Mouse (Mus musculus) CD4-positive, CD25-positive, alpha-beta regulatory T cell, adult 4 months (primary cell): ENCODE results near the gene Parvg. TPM values are rescaled to one million over a fixed set of nuclear protein-coding genes. Genes with fewer than 3 reads are reported as not detected.

Experiments
- ATAC-seq: one replicate; pipeline ENCODE4 v1.8.0; 2017
- polyA plus RNA-seq, 2 experiments: library from polyadenylated mRNA; unstranded; fragments of 100-300 nt; shearing (Covaris generic); gene quantifications; one replicate each; pipeline ENCODE4 v1.2.1; 2017

Parvg gene
- polyA plus RNA-seq, 2 experiments from 2014 or later, result 76.0 to 134 TPM

DNA sequence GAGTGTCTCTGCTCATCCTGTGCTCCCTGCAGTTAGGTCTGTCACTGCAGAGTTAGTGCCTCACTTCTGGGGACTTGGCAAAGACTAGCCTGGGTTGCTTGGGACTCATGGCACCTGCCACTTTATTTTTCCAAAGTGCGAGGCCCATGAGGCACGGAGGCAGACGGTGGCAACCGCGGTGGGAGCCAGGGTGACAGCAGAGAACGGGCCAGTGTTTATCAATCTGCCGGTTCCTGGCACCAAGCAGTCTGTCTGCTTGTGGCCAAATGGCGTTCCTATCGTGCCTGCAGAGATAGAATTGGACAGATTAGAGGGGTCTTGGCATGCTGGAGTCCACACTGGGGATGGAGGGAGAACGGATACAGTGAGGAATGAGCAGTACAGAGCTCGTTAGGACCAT lies 13.6 kb upstream of the Parvg start:
- ATAC-seq, result no peak

DNA sequence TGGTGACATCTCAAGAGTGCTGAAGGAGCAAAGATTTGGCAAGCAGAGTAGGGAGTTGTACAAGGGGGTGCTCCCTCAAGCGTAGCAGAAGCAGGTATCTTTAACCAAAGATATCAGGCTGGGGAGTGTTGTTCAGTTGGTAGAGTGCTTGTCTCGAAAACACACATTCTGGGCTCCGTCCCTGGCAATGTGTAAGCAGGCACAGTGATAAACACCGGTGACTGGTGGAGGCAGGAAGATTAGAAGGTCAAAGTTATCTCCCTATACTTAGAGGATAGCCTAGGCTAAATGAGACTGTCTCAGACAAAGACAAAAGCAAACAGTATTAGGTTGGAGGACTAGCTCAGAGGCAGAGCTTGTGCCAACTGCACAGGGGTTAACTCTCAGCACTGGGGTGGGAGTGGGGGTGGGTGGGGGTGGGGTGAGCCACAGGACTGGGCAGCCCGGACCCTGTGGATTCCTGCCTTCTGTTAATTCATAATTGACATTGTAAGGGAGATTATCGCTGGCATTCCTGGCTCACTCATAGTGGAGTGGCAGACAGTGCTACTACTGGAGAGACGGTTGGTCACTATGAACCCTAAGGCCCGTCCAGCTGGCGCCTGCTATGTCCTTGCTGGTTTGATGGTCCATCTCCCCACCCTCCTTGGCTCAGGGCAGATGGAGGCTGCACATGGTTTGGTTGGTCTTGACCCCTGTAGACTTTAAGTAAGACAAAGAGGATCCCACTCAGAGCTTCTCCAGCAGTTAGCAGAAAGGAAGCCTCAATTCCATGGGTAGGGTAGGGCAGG lies 12.3 kb upstream of the Parvg start:
- ATAC-seq, result no peak

DNA sequence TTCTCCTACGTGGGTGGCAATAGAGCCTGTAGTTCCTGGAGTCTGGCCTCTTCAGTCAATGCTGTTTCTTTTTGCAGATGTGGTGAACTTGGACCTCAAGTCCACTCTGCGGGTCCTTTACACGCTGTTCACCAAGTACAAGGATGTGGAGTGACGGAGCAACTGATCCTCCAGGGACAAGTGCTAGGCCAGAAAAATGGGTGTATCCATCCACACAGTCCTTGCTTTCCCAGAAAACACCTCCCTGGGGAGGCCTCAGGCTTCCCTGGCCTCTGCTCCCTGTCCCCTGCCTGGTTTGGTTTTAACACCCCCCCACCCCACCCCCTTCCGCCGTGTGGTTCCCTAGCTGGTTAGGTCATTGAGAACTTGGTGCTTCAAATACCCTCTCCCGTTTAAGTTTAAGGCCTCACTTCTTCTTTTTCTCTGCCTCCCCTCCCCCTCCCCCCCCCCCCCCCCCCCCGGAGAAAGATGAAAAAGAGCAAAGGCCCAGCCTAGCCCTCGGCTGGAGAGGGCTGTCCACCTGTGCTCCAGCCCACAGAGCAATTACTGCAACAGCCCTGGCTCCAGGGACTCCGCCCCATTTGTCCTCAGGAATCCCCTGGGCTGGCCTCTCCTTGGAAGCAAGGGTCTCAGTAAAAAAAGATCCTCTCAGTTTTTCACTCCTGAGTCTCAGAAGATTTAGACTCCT lies 10.8 kb upstream of the Parvg start:
- no peak for ATAC-seq

DNA sequence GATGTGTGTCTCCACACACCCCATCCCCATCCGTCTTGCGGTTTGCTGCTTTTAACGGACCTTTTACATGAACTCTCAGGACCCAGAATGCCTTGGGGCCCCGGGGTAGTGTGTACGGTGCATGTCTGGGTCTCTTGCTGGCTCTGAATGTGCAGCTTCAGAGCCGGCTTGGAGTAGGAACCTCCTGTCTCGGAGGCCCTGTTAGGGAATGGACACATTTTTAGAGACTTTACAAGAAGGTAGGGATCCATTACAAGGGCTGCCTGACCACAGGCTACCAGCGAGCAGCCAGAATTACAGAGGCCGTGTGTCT lies 10.3 kb upstream of the Parvg start:
- ATAC-seq, result peak; percentile 95

DNA sequence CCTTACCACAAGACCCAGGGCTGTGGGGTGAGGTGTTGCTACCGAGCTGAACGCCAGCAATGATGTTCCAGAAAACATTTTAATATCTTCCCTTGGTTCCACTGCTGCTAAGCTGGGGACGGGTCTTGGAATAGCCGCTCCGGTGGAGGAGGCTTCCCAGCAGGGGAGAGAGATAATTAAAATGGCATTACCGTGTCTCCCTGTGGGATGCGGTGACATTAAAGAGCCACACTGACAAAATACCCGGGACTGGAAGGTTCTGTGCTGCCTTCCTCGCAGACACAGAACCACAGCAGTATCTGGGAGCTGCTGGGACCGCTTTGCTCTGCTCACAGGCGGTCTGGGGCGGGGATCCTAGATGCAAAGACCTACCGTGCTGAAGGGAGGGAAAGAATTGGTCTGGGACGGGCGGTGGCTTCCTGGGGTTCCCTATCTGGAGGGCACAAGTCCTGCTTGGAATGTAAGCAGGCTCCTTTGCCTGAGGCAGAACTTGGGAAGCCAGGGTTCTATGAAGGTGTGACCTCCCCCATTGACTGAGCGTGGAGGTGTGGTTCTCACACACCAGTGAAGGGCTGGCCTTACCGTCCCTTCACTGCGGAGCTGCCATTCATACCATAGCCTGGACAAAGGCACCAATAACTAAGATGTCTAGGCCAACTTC lies 9.3 kb upstream of the Parvg start:
- ATAC-seq, result no peak

DNA sequence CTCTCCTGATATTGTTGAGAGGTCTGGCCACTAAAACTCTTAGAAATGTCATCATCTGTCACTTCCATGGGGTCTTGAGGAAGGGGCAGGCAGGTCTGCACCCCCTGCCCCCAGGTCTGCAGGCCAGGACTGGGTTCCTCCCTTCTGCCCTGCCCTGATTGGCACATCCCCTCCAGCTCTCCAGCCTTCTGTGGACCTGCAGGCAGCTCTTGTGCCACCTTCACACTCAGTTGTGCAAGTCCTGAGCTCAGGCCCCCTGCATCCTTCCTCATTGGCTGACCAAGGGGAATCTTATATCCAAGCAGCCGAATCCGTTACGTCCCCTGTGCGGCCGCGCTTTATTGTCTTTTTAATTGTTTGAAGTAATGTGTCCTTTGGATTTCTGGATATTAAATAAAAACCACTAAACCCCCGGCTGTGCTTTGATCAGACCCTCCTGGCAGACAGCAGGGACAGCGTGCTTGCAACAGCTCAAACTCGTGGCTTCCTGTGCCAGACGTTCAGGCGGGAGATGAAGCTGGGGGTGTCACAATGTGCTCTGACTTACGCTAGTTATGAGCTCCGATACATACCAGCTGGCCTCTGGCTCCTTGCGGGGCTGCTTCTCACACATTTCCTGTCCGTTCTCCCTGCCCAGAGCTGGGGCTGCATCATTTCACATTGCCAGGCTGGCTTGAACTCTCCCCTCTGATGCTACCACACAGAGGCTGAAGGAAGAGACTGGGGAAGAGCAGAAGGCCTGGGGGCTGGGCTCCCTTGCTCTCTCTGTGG lies 8.4 kb upstream of the Parvg start:
- no peak for ATAC-seq

DNA sequence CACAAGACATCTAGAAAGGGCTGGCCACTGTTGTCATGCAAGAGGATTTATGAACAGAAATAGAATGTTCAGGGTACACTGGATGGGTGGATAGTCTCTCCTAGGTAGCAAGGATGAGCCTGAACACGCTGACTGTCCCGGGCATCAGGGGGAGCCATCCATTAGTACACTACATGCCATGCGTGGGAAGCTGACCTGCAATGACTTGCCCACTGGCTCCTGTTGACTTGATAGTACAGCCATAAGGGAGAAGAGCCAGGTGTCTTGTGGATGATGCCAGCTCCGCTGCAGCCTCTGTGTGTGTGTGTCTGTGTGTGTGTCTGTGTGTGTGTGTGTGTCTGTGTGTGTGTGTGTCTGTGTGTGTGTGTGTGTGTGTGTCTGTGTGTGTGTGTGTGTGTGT lies 4.4 kb upstream of the Parvg start:
- no peak for ATAC-seq

DNA sequence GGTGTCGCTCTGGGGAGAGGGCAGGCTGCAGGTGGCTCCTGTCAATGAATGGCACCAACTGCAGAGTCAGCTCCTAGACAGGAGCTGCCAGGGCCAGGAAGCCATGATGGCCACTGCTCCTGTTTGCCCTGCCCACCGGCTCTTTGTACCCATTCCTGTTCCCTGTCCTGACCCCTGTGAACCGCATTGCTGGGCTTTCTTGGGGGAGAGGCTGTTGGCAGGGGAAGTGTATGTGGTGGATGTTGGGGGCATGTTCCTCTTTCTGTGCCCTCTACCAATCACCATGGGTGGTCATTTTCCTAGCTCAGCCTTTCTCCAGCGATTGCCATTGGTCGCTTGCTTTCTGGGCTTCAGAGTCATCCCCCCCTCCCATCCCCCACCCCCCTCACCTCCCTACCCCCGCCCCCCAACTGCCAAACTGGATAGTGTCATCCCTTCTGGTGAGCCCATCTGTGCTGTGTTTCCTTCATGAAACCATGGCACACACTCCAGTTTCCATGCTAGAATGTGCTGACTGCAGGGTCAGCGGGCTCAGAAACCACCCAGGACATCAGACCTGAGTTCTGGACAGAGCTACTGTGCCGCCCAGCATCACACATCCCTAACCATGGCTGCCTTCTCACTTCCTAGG lies 2.2 kb upstream of the Parvg start:
- no peak for ATAC-seq

DNA sequence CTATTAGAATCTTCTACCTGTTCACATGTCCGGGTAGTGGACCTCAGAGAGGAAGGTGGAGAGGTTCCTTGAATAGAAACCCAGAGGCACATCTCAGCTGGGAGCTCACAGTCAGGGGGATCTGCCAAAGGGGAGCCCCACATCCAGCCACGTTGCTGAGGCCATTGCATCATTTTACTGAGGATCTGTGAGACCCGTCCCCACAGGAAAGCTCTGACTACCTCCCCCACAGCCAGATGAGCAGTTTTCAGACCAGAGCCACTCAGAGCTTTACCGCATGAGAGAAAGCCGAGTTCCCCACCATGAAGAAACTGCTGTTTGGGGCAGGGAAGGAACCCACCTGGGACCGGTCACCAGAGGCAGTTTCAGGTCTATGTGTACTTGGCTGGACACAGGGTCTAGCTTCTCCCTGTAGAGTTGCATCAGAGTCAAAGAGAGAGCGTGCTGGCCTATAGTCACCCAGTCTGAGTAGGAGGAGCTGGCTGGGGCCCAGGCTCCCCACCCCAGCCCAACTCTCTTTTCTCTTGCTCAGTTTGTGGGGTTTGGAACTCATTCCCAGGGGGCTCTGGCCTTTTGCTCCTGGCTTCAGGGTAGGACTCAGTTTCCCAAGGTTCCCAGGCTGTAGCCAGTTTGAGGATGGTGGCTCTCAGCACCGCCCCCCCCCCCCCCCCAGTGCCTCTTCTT lies 1.2 kb downstream of the Parvg start:
- ATAC-seq, result peak; percentile 42

DNA sequence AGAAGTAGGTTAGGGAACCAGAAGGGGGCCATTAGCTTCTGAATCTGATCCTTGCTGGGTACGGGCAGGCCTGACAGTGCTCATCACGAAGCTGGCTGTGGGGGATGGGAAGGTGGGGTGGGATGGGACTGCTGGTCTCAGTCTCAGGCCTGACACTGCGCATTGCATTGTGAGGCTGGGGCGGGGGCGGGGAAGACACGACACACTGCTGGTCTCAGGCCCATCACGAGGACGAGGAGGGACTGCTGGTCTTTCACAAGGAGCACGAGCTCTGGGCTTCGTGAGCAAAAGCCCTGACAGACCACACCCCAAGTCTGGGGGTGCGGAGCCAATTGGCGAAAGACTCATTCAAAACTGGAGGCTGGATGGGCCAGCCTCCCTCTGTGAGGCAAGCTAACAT lies 1.9 kb downstream of the Parvg start:
- ATAC-seq, result no peak

DNA sequence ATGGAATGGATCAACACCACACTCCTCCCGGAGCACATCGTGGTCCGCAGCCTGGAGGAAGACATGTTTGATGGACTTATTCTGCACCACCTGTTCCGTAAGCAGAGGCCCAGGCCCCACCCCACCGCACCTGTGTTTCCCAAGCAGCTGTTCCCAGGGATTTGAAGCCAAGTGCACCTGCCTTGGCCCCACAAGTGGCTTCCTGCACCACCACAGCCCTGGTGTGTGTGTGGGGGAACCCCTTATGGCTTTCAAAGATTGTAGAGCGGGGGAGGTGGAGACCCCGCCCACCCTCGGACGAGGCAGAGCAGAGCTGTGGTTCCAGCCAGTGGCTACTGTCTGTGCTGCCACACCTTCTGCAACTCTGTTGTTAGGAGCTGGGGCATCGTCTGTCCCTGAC lies 5.0 kb downstream of the Parvg start:
- ATAC-seq, result no peak

DNA sequence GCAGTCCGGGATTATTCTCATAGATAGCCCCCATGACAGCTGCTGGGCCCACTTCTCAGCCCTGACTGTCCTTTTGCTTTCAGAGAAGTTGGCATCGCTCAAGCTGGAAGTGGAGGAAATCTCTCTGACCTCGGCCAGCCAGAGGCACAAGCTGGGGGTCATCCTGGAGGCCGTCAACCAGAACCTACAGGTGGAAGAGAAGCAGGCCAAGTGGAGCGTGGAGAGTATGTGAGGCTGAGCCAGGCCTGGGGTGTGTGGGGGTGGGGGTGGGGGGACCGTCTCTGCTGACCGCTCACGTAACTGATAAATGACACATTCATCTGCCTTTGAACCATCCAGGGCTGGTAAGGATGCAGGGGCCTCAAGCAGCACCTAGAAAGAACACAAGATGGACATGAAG lies 6.1 kb downstream of the Parvg start:
- ATAC-seq, result no peak

DNA sequence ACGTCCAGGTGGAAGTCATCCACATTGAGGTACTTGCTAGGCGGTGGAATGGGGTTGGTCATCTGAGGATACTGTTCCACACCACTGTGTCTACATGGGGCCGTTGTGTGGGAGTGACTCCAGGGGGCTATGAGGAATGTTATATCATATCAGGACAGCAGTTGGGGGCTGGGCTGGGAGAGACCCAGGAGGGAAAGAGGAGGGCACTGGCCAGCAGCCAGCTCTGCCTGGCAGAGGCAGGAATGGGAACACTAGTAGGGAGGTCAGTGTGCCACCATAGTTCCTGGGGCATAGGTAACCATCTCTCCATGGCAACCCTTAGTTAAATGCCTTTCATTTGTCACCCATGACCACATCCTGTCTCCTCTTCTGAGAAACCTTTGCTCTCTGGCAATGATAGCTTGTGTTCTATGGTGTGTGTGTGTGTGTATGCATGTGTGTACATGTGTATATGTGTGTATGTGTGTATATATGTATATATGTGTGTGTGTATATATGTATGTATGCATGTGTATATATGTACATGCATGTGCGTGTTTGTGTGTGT lies 7.3 kb downstream of the Parvg start:
- peak; percentile 99 for ATAC-seq

DNA sequence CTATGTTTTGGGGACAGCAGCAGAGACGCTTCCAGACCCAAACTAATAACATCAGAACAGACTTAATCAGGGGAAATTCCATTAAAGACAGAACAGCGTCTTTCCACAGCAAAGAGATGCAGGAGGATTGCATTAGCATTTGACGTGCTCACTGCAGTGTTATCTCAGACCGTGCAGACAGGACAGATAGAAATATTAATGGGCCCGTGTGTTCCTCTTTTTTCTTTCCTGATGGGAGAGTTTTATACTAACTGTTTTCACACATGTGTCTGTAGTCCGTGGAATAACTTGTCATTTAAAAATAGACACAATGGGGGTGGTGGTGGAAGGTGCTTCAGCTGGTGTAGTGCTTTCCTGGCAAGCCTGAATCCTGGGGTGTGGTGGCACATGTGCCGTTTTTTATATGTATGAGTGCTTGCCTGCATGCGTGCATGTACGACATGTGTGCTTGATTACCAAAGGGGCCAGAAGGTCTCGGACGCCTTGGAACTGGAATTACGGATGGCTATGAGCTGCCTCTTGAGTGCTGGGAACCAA lies 12.5 kb downstream of the Parvg start:
- no peak for ATAC-seq

DNA sequence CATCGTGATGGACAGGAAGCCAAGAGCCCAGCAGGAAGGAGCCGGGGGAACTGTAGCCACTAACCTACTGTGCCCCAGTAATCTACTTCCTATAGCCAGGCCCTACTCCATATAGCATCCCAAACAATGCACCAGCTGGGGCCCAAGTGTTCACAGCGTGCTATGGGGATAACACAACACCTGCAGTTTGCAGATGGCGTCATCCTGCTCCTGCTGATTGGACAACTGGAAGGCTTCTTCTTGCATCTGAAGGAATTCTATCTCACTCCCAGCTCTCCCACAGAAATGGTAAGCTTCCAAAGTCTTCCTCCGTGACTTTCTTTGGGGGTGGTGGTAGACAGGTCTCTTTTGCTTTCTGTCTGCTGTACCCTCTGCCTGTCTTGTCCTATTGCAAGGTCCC lies 13.8 kb downstream of the Parvg start:
- ATAC-seq, result no peak

DNA sequence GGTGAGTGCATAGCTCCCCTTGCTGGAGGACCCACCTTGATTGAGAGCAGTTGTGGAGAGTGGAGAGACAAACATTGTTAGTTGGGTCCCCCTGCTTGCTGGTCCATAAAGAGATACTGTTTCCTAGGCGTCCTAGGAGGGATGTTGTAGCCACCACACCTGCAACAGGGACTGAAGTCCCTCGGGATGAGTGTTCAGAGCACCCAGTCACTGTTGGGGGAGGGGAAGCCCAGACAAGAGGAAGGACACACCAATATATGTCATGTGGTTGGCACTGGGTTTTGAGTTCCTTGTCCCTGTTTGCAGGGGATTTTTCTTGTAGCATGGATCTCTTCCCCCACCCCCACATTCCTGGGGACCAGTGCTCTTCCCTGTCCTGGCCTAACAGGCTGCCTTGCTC lies 17.1 kb downstream of the Parvg start:
- no peak for ATAC-seq

DNA sequence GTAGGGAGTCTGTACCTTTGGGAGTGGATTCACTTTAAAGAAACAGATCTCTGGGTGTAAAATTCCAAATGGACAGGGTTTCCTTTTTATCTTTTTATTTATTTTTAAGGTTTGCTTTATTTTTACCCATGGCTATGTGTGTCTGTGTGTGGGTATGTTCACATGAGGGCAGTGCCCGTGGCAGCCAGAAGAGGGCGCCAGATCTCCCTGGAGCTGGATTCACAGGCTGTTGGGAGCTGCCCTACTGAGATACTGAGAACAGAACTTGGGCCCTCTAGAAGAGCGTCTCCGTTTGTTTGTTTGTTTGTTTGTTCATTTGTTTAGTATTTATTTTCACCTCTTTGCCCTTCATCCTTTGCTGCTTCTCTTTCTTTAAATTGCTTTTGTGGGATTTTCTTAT lies 24.9 kb downstream of the Parvg start:
- no peak for ATAC-seq

DNA sequence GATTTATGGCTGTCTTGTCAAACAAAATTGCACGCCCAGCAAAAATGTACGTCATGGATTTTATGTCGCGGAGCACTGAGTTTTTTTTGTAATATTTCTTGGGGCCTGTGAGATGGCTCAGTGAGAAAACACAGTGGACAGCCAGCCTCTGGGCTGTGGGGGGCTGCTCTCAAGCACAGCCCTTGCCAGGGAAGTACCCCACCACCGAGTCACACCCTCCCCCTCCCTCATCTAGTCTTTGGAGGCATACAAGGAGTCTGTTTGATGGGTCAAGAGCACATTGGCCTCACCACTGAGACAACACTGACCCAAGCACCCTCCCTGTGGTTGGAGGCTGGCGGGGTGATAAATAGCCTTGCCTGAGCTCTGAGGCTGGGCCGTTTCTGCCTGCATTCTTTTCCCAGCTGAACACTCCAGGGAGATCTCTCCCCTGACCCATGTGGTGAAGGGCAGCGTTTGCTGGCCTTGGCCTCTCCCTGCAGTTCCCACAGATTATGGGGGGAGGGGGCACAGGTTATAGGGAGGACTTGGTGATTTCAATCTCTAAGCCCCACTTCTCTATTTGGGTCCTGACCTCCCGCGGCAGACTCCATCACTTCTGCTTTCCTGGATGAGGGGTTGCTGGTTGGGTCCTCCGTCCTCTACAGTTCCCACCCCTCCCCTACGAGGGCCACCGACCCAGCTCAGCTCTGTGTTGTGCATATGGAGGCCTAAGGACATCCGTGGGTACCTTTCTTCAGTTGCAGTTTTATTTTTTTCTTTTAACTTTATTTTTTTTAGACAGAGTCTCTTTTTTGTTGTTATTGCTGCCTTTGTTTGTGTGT lies 26.3 kb downstream of the Parvg start:
- no peak for ATAC-seq

DNA sequence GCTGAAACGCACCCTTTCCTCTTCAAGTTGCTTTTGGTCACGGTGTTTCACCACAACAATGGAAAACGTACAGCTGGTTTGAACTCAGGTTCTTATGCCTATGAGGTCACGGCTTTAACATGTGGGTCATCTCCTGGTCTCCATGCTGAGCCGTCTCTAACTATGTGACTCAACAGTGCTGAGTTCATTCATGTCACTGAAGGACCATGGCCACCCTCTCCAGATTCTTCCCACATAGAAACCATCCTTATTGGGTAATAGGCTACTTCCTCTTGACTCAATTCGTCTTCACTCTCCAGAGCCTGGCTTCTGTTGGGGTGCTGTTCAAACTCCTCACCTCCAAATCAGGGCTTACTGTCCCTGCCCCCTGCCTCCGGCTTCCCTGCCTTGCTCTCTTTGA lies 27.5 kb downstream of the Parvg start:
- no peak for ATAC-seq
